Mouse (Mus musculus): ENCODE results near the gene S100a2. TPM values are rescaled to one million over a fixed set of nuclear protein-coding genes. Genes with fewer than 3 reads are reported as not detected.

S100a2 gene
- polyA plus RNA-seq, 3 experiments from 2014 or later: 2.6 TPM; not detected in 2

- no peak for ATAC-seq
Measured at GRCm38 (mm10) chr3:90617586-90617985, 27.5 kb downstream of the S100a2 start.

- no peak for ATAC-seq
Measured at GRCm38 (mm10) chr3:90621552-90621951, 31.5 kb downstream of the S100a2 start.

- ATAC-seq: peak; percentile 83
Measured at GRCm38 (mm10) chr3:90623435-90624071, 33.5 kb downstream of the S100a2 start.

- ATAC-seq: no peak
Measured at GRCm38 (mm10) chr3:90625496-90625895, 35.4 kb downstream of the S100a2 start.

- ATAC-seq: no peak
Measured at GRCm38 (mm10) chr3:90626266-90627021, 36.4 kb downstream of the S100a2 start.

GRCm38 (mm10) chr3:90627366-90627765, 37.3 kb downstream of the S100a2 start:
- no peak for ATAC-seq

GRCm38 (mm10) chr3:90627807-90628206, 37.8 kb downstream of the S100a2 start:
- ATAC-seq: no peak

- peak; percentile 54 for ATAC-seq
Measured at GRCm38 (mm10) chr3:90629298-90629697, 39.3 kb downstream of the S100a2 start.

- no peak for ATAC-seq
Measured at GRCm38 (mm10) chr3:90631984-90632383, 41.9 kb downstream of the S100a2 start.

GRCm38 (mm10) chr3:90638511-90639275, 48.6 kb downstream of the S100a2 start:
- no peak for ATAC-seq

GRCm38 (mm10) chr3:90639511-90640154, 49.6 kb downstream of the S100a2 start:
- ATAC-seq: peak; percentile 74

GRCm38 (mm10) chr3:90640981-90641380, 50.9 kb downstream of the S100a2 start:
- no peak for ATAC-seq

Other genes starting within 250 kb of the S100a2 start
- gene Slc27a3, start 200.3 kb upstream of the S100a2 start, polyA plus RNA-seq (2017; shearing (Covaris generic)): under 1 TPM in 1 of 3 experiments, not detected in 2; 0.31 TPM
- 10 to 100 TPM; 15.6 to 18.0 (median 17.6) TPM for gene Ints3, start 156.6 kb upstream of the S100a2 start, polyA plus RNA-seq (2017; shearing (Covaris generic))
- not detected for gene Npr1, start 124.4 kb upstream of the S100a2 start, polyA plus RNA-seq (2017; shearing (Covaris generic))
- gene Ilf2, start 114.1 kb upstream of the S100a2 start, polyA plus RNA-seq (2017; shearing (Covaris generic)): 100 to 1,000 TPM; 107 to 118 (median 118) TPM
- 10 to 100 TPM; 53.6 to 73.0 (median 71.1) TPM for gene Snapin, start 99.2 kb upstream of the S100a2 start, polyA plus RNA-seq (2017; shearing (Covaris generic))
- gene Chtop, start 80.7 kb upstream of the S100a2 start, polyA plus RNA-seq (2017; shearing (Covaris generic)): 10 to 100 TPM; 49.4 to 62.9 (median 62.1) TPM
- 1 to 10 TPM; 2.6 to 7.6 (median 5.1) TPM for gene S100a1, start 75.9 kb upstream of the S100a2 start, polyA plus RNA-seq (2017; shearing (Covaris generic))
- gene S100a13, start 75.8 kb upstream of the S100a2 start, polyA plus RNA-seq (2017; shearing (Covaris generic)): 100 to 1,000 TPM; 188 to 341 (median 192) TPM
- gene S100a14, start 63.4 kb upstream of the S100a2 start, polyA plus RNA-seq (2017; shearing (Covaris generic)): under 1 TPM in 1 of 3 experiments, not detected in 2; 0.40 TPM
- gene S100a16, start 53.0 kb upstream of the S100a2 start, polyA plus RNA-seq (2017; shearing (Covaris generic)): not detected
- gene S100a3, start 29.7 kb upstream of the S100a2 start, polyA plus RNA-seq (2017; shearing (Covaris generic)): 1 to 10 TPM; 1.4 to 4.9 (median 2.4) TPM
- not detected for gene Gm42674, start 11.7 kb downstream of the S100a2 start, polyA plus RNA-seq (2017; shearing (Covaris generic))
- gene S100a4, start 13.5 kb downstream of the S100a2 start, polyA plus RNA-seq (2017; shearing (Covaris generic)): 100 to 1,000 TPM in 1 of 3 experiments, 10 to 100 TPM in 2; 65.2 to 589 (median 72.0) TPM
- gene S100a5, start 18.3 kb downstream of the S100a2 start, polyA plus RNA-seq (2017; shearing (Covaris generic)): not detected
- 1,000 to 10,000 TPM in 1 of 3 experiments, 100 to 1,000 TPM in 2; 212 to 1,342 (median 247) TPM for gene S100a6, start 22.6 kb downstream of the S100a2 start, polyA plus RNA-seq (2017; shearing (Covaris generic))
- gene S100a7a, start 63.8 kb downstream of the S100a2 start, polyA plus RNA-seq (2017; shearing (Covaris generic)): not detected
- 1 to 10 TPM in 1 of 3 experiments, not detected in 2; 7.4 TPM for gene S100a8, start 78.7 kb downstream of the S100a2 start, polyA plus RNA-seq (2017; shearing (Covaris generic))
- 1 to 10 TPM in 1 of 3 experiments, under 1 TPM in 1, not detected in 1; 0.70 to 3.0 TPM for gene S100a9, start 105.5 kb downstream of the S100a2 start, polyA plus RNA-seq (2017; shearing (Covaris generic))
- not detected for gene Pglyrp4, start 136.7 kb downstream of the S100a2 start, polyA plus RNA-seq (2017; shearing (Covaris generic))
- not detected for gene Gm5849, start 187.6 kb downstream of the S100a2 start, polyA plus RNA-seq (2017; shearing (Covaris generic))

Data from inflammation-experienced regulatory T-cells, adult 6 months (primary cell).